Mouse (Mus musculus) C2C12 (cell line): ENCODE data around the gene Wdfy1.

ENCODE experiments used
- CTCF ChIP-seq: IDR thresholded peaks from one replicate; pipeline ENCODE4 v1.5.1; 2011; ENCODE audit not compliant: control insufficient read depth, insufficient read depth, insufficient read length
- MAX ChIP-seq: IDR thresholded peaks from one replicate; pipeline ENCODE4 v1.6.1; 2011; ENCODE audit warnings: mild to moderate bottlenecking, control low read depth

GRCm38 (mm10) chr1:79823951-79824633 lies 48.1 kb upstream of the Wdfy1 start:
- TF ChIP-seq CTCF (no peak), MAX (no peak)
